Mouse (Mus musculus): ENCODE measurements around the gene Rapgef2. TPM values are rescaled to one million over a fixed set of nuclear protein-coding genes. Genes with fewer than 3 reads are reported as not detected.

The Rapgef2 gene
- polyA plus RNA-seq (2012; rRNA removed), result 3.6 and 7.7 TPM in 2 replicates

- under 1% methylated on average over 96 of the region's 97 CpGs for WGBS
- DNase-seq (ENCODE audit: low read depth, low spot score), result no peak
These were observed at the start of gene Rapgef2 for GRCm38 (mm10) chr3:79286376-79287107. Gene Rapgef2, minus strand, starts transcription at chr3:79286517.

GRCm38 (mm10) chr3:79333643-79334200 lies 47.4 kb upstream of the Rapgef2 start:
- WGBS, result 71% methylated on average over 8 of the region's 8 CpGs
- no peak for DNase-seq (ENCODE audit: low read depth, low spot score)

GRCm38 (mm10) chr3:79333051-79333450 lies 46.7 kb upstream of the Rapgef2 start:
- WGBS, result 60% methylated on average over 7 of the region's 7 CpGs
- no peak for DNase-seq (ENCODE audit: low read depth, low spot score)

- WGBS, result 52% methylated on average over 8 of the region's 8 CpGs
These were observed 43.5 kb upstream of the Rapgef2 start for GRCm38 (mm10) chr3:79329691-79330315.

GRCm38 (mm10) chr3:79324697-79325526 lies 38.6 kb upstream of the Rapgef2 start:
- 38% methylated on average over 10 of the region's 10 CpGs for WGBS
- DNase-seq (ENCODE audit: low read depth, low spot score), result no peak

More at GRCm38 (mm10) chr3:79329691-79330315, 43.5 kb upstream of the Rapgef2 start:
- DNase-seq (ENCODE audit: low read depth, low spot score), result no peak

- 64% methylated on average over 10 of the region's 10 CpGs for WGBS
- DNase-seq (ENCODE audit: low read depth, low spot score), result no peak
These were observed 27.8 kb upstream of the Rapgef2 start for GRCm38 (mm10) chr3:79314006-79314698.

- no peak for DNase-seq (ENCODE audit: low read depth, low spot score)
These were observed 25.6 kb upstream of the Rapgef2 start for GRCm38 (mm10) chr3:79311895-79312294.

- DNase-seq (ENCODE audit: low read depth, low spot score), result no peak
- WGBS, result 81% methylated on average over 7 of the region's 7 CpGs
These were observed 23.9 kb upstream of the Rapgef2 start for GRCm38 (mm10) chr3:79310184-79310583.

- WGBS, result 86% methylated on average over 4 of the region's 4 CpGs
- no peak for DNase-seq (ENCODE audit: low read depth, low spot score)
These were observed 22.3 kb upstream of the Rapgef2 start for GRCm38 (mm10) chr3:79308605-79309004.

GRCm38 (mm10) chr3:79299401-79299800 lies 13.1 kb upstream of the Rapgef2 start:
- WGBS, result 88% methylated on average over 15 of the region's 15 CpGs
- no peak for DNase-seq (ENCODE audit: low read depth, low spot score)

- DNase-seq (ENCODE audit: low read depth, low spot score), result no peak
- WGBS, result 77% methylated on average over 4 of the region's 4 CpGs
These were observed 11.0 kb upstream of the Rapgef2 start for GRCm38 (mm10) chr3:79297281-79297680.

- no peak for DNase-seq (ENCODE audit: low read depth, low spot score)
- WGBS, result 90% methylated on average over 3 of the region's 3 CpGs
These were observed 10.3 kb upstream of the Rapgef2 start for GRCm38 (mm10) chr3:79296586-79296985.

GRCm38 (mm10) chr3:79296049-79296448 lies 9.7 kb upstream of the Rapgef2 start:
- DNase-seq (ENCODE audit: low read depth, low spot score), result peak; percentile 48
- WGBS, result 34% methylated on average over 5 of the region's 5 CpGs

GRCm38 (mm10) chr3:79294701-79295100 lies 8.4 kb upstream of the Rapgef2 start:
- 85% methylated on average over 3 of the region's 3 CpGs for WGBS

GRCm38 (mm10) chr3:79293023-79293422 lies 6.7 kb upstream of the Rapgef2 start:
- DNase-seq (ENCODE audit: low read depth, low spot score), result no peak
- 72% methylated on average over 4 of the region's 4 CpGs for WGBS

More at GRCm38 (mm10) chr3:79294701-79295100, 8.4 kb upstream of the Rapgef2 start:
- no peak for DNase-seq (ENCODE audit: low read depth, low spot score)

- 83% methylated on average over 3 of the region's 3 CpGs for WGBS
These were observed 2.7 kb upstream of the Rapgef2 start for GRCm38 (mm10) chr3:79289050-79289449.

GRCm38 (mm10) chr3:79287699-79288458 lies 1.6 kb upstream of the Rapgef2 start:
- 7% methylated on average over 17 of the region's 17 CpGs for WGBS
- peak; percentile 45 for DNase-seq (ENCODE audit: low read depth, low spot score)

More at GRCm38 (mm10) chr3:79289050-79289449, 2.7 kb upstream of the Rapgef2 start:
- DNase-seq (ENCODE audit: low read depth, low spot score), result no peak

GRCm38 (mm10) chr3:79287108-79287576 lies 825 bp upstream of the Rapgef2 start:
- peak; percentile 51 for DNase-seq (ENCODE audit: low read depth, low spot score)
- under 1% methylated on average over 42 of the region's 60 CpGs for WGBS

- WGBS, result 1% methylated on average over 10 of the region's 10 CpGs
- DNase-seq (ENCODE audit: low read depth, low spot score), result no peak
These were observed 314 bp downstream of the Rapgef2 start for GRCm38 (mm10) chr3:79286031-79286375.
